Mouse (Mus musculus) spleen, embryonic (tissue): ENCODE results near the gene Ifnar2.
"Not testable (repeated sequence)": the region's sequence is repeated elsewhere in the genome, so short reads cannot be mapped to it uniquely, and the experiment has no call there.

Source experiments
- CTCF ChIA-PET: fragments of 350-600 bp; sonication (Branson Sonifier 250); formaldehyde crosslinking; loops from one replicate; lab custom pipeline; 2022; lab: Charles Lee

Gene Ifnar2

DNA sequence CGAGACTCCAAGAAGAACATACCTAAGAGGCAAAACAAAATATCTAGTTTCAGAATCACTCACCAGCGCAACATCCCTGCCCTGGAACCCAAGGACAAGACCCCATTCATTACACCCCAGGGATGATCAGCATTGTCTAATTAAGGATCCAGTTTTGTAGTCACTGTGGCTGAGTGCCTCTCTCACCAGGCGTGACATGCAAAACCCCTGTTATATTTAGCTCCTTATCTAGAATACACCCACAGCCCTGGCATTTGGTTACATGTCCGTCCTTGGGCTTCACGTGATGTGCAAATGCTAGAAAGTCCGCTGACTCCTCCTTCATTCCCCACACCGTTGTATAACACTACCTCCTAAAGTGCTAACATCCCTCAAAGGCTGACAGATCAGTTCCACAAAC is 44.4 kb downstream of the Ifnar2 start:
- CTCF ChIA-PET: no interaction called here

DNA sequence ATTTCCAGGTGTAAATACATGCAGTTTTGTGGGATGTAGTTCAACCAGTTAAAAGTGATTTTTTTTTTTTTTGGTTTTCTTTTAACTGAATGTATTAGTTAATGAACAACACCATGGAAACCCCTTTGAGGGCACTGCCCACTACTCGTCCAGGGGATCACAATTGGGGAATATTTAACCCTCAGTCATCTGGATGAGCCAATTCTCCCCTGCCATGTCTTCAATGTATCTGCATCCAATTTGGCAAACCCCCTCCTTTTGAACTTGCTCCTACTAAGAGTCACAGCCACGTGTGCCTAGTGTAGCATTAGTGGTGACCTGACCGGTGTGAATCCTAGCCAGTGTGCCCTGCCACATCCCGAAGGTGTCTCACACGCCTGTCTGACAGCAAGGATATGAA is 45.9 kb downstream of the Ifnar2 start:
- CTCF ChIA-PET: no interaction called here

DNA sequence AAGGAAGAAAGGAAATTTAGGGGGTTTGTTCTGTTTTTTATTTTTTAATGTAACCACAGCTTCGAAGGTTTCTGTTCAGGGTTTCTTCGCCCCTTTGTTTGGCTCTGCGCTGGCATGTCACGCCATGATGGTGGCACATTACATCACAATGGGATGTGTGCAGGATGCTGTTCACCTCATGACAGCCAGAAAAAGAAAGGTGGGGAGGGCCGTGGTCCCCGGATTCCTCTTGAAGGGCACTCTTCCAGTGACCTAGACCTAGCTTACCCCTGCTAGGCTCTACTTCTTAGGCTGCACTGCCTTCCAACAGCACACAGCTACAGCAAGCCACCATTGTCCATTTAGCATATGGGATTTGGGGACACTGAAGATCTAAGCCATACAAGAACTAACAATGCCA is 53.2 kb downstream of the Ifnar2 start:
- CTCF ChIA-PET: no interaction called here

DNA sequence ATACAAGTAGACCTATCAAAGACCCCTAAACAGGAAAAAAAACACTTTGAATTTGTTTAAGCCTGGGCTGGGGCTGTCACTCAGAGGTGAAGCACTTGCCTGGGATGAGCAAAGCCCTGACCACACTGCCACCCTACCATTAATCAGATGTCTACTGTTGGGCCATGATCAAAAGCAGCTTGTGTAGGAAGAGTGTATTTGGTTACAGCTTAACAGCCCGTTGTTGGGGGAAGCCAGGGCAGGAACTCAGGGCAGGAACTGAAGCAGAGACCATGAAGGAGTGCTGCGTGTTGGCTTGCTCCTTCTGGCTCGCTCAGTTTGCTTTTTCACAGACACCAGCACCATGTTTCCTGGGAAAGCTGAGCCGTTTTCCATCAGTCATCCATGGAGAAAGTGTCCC is 54.0 kb downstream of the Ifnar2 start:
- CTCF ChIA-PET: no interaction called here

DNA sequence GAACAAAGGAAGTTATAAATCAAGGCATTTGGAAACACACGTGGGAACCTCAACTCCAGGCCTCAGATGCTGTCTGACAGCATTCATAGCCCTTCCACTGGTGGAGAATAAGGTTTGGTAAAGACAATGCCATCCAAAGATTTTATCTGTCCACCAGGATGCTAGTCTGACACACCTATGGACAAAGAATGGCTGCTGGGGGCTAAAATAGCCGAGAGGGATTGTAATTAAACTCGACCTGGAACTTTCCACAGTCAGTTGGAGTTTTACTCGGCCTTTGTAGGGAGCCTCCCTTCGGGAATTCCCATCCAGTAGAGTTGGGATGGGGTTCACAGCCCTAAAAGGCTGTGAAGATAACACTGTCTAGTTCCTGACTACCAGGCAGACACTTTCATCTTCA is 54.9 kb downstream of the Ifnar2 start:
- CTCF ChIA-PET: no interaction called here

DNA sequence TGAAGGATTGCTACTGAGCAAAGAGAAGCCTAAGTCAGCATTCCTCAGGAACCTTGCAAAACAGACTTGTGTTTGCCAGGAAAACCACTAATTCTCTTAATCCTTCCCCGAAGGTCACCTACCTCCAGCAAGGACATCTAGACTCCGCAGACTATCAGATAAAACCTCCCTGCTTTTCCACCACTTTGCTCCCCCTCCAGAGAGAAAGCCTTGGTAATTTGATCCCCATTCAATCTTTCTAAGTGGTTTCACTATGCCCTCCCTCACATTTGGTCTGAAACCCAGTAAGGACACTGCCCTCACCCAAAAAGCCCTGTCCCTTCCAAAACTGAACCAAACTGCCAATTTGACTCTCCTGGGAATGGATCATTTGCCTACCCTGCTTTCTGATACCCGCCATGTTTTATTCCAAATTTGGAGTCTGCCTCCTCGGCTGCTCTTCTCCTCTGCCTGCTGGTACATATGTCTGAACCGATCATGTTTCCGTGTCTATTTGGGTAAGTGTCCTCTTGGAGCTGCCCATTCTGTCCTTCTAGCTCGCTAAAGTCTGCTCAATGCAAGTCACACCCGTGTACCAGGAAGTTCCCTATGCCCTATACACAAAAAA is 55.8 kb downstream of the Ifnar2 start:
- CTCF ChIA-PET: no interaction called here

DNA sequence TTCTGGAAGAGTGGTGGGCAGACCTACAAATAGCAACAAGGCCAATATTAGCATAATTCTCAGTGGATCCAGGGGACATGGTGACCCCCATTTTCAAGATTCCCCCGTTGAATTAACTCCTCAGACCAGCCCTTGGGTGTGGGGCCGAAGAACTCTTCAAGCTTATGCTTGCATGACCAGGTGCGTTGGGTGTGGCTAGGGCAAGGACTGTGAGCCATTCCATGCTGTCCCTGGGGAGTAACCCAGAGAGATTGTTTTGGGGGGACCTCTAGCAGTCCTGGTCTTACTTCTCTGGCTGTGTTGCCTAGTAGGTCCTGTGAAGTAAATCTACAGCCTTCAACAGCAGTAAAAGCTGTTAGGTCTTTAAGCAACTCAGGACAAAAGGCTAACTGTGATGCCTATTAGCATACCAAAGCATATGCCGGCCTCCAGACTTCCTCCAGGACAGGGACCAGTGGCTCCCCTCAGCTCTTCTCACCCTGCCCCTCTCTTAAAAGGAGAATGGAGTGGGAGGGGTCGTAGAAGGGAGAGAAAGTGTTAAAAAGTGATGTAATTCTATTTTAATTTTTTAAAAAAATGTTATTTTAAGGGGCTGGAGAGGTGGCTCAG is 60.2 kb downstream of the Ifnar2 start:
- CTCF ChIA-PET: interaction anchor here (0.5 to 1.6 kb wide), 5 partner anchors 10 to 587 kb away, joined by 3 to 11 read pairs (median 3); no protein-coding TSS in a partner anchor

DNA sequence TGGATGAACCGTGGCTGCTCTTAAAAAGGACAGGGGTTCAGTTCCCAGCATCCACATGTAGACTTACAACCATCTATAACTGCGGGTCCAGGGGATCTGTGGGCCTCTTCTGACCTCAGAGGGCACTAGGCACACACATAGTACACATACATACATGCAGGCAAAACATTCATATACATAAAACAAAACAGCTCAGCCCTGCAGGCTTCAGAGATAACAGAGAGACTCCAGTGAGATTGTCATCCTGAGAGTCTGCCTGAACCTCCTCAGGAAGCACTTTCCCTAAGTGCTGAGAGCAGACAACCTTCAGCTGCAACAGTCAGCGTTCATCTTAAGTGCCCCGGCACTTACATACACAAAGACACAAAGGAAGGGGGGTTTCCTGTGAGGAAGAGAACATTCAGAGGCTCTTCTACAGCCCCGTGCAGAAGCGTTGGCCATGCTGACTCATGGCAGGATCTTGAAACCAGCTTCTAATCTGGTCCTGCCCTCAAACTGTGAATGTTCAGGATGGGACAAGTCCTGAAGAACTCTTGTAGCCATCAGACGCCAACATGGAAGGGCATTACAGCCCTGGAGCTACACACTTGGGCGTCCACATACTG is 60.8 kb downstream of the Ifnar2 start:
- CTCF ChIA-PET: interaction anchor here (0.6 kb wide), 1 partner anchor 586 kb away, joined by 3 read pairs; no protein-coding TSS in a partner anchor

DNA sequence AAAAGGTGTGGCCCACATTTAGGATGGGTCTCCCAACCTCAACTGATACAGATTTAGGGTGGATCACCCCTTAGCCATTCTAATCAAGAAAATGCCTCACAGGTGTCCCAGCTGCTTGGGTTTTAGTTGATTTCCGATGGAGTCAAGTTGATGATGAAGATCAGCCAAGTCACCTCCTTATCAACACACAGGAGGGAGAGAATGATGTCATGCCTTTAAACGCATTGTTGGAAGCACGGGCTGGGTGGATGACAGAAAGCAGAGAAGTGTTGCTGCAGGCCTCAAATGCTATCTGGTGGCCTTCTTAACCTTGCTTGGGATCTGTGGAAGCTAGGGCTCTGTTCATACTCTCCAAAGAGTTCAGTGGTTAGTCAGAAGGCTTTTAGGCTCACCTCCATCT is 61.5 kb downstream of the Ifnar2 start:
- CTCF ChIA-PET: no interaction called here

DNA sequence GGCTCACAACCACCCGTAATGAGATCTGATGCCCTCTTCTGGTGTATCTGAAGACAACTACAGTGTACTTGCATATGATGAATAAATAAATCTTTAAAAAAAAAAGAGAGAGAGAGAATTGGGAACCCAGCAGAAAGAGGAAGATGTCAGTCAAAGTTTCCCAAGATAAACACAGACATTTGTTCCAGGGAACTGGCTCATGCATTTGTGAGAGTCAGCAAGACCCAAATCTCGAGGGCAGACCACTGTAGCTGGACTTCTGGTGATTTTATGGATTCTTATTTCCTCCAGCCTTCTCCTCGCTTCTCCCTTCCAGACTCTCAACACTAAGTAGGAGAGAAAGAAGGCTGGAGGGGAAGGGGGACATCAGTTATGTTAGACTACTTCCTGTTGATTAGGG is 65.5 kb downstream of the Ifnar2 start:
- CTCF ChIA-PET: no interaction called here

DNA sequence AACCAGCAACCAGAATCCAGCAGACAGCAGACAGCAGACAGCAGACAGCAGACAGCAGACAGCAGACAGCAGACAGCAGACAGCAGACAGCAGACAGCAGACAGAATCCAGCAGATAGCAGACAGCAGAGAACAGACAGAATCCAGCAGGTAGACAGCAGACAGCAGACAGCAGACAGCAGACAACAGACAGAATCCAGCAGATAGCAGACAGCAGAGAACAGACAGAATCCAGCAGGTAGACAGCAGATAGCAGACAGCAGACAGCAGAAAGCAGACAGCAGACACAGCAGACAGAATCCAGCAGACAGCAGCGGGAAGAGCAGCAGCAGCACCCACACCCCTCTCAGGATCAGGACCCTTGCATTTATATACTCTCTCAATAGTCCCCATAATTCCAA is 66.0 kb downstream of the Ifnar2 start:
- CTCF ChIA-PET: not testable (repeated sequence)

DNA sequence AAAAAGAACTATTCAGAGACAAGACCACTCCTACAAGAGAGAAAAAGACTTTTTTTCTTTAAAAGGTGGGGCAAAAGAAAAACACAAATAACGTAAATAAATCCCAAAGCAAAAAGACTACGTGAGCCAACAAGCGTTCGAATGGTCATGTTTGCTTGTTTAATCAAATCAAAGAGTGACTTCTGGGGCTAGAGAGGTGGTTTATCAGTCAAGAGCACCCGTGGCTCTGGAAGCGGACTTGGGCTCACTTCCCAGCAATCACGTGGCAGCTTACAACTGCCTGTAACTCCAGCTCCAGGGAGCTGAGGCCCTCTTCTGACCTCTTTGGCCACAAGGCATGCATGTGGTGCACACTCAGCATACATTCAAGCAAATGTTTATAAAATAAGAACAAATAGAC is 68.8 kb downstream of the Ifnar2 start:
- CTCF ChIA-PET: interaction anchor here (0.7 kb wide), 1 partner anchor 10 kb away, joined by 9 read pairs; no protein-coding TSS in a partner anchor

DNA sequence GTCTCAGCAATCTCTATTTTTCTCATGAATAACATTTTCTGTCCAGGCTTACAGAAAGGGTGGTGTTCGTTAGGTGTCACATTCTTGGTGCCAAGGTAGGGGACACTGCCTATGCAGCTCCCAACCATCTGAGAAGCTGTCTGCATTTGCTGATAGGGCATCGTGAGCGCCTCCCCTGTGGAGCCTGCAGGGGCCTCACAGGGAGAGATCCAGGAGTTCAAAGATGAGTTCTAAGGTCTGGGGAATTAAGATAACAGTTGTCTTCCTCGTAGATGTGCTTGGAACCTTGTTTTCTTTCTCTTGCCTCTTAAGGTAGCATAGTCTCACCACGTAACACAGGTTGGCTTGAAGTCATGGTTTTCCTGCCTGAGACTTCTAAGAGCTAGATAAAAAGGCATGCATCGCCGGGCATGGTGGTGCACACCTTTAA is 69.2 kb downstream of the Ifnar2 start:
- CTCF ChIA-PET: interaction anchor here (0.7 kb wide), 3 partner anchors 10 to 17 kb away, joined by 6 to 11 read pairs (median 9); no protein-coding TSS in a partner anchor

DNA sequence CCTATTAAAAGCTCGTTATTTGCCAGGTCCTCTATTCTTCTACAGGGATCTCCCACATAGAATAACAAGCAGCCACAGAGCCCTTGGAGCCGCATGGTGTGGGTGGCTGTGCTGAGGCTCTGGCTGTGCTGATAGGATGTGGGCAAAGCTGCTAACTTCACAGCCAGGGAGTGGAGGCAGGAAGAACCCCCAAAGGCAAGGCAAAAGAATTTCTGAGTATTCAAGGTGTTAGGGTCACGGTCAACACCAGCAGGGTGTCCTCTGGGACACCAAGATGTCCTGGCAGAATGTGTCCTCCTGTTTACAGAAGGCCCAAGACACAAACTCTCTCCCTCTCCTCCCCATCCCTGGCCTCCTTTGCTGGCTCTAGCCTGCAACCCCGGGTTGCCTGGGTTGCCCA is 69.9 kb downstream of the Ifnar2 start:
- CTCF ChIA-PET: interaction anchor here (0.6 to 0.7 kb wide), 4 partner anchors 10 to 191 kb away, joined by 3 to 11 read pairs (median 5); no protein-coding TSS in a partner anchor

DNA sequence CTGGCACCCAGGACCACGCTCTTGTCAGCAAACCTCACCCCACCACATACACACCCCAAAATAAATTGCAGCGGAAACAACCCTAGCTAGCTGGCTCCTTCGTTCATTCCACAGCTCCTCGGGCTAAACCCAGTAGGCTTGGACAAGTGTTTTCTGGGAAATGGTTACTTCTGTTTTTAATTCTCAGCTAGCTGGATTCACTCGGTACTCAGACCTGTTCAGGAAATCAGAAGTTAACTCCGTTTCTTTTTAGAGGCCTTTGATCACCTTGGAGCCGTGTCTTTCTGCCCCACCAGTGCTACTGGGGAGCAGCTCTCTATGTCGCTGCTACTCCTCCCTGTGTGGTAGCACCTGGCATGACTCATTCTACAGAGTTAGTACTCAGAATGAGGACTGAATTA is 70.6 kb downstream of the Ifnar2 start:
- CTCF ChIA-PET: interaction anchor here (0.6 to 0.7 kb wide), 2 partner anchors 79 to 190 kb away, joined by 3 to 4 read pairs; no protein-coding TSS in a partner anchor

DNA sequence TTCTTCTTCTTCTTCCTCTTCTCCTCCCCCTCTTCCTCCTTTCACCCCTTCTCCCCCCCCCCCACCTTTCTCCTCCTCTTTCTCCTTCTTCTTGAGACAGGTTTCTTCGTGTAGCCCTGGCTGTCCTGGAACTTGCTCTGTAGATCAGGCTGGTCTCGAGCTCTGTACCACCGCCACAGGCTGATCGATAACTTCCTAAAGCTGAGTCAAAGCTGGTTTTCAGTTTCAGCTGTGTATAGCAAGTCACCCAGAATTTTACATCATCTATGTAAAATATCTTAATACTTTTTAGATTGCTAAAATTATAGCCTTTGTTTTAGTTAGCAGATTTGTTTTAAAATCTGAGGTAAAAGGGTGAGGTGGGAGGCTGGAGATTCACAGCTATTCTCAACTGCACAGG is 72.3 kb downstream of the Ifnar2 start:
- CTCF ChIA-PET: interaction anchor here (1.1 kb wide), 1 partner anchor 15 kb away, joined by 3 read pairs; no protein-coding TSS in a partner anchor

DNA sequence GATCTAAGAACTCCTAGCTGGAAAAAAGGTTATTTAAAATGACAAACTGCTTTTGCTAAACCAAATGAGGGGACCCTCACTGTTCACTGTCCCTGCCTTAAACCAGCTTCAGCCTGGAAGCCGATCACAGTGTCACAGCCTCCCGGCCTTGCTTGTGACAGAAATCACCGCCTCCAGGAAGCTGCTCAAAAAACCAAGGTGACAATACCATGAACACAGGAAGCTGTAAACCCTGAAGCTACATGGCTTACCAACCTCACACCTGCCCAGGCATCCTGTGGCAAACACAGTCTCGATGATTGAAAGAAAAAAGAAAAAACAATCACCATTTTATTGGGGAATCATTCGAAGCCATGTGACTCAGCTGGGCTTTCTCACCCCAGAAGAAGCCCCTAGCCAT is 73.0 kb downstream of the Ifnar2 start:
- CTCF ChIA-PET: interaction anchor here (0.6 to 1.1 kb wide), 2 partner anchors 14 to 433 kb away, joined by 3 read pairs; no protein-coding TSS in a partner anchor

DNA sequence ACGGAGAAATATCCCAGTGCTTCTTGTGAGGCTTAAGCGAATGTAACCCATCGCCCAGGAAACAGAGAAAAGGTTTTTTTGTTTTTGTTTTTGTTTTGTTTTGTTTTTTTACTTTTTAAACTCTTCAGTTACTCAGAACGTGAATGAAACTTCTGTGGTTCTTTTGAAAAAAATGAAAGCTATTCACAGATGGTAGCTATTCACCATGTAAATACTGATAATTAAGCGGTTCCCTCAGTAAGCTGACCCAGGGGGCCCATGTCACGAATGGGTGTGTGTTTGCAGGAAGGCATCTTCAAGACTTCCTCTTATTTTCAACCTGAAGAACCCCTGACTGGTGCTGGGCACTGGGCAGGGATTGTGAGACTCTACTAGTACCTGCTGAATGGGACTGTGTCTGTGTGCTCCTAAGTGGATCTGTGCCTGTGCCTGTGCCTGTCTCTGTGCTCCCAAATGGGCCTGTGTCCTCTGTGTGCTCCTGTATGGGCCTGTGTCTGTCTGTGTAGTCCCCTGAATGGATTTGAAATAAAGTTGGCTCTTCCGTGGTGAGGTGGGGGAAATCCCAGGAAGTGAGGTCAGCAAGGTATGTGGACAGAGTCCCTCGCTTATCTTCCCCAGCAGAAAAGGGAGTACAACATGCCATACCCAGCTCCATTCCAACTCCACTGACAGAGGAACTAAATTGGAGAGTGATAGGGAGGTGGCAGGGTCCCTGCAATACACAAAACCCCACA is 74.4 kb downstream of the Ifnar2 start:
- CTCF ChIA-PET: interaction anchor here (0.7 to 1.0 kb wide), 3 partner anchors 9 to 1140 kb away, joined by 3 to 4 read pairs (median 3); no protein-coding TSS in a partner anchor

DNA sequence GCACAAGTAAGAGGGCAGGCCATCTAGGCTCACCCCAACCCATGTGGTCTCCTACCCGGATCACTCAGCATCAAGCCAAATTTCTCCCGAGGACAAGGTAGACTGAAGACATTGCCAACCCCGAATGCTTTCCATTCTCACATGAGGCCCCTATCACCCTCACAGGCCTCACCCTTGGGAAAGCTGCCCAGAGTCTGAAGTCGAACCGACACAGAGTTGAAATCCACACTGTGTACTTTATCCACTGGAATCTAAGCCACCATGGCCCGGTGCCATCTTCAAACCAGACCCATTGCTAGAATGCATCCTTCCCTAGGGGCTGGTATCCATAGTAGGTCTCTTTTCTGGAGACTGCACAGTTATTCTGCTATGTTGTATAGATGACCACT is 74.9 kb downstream of the Ifnar2 start:
- CTCF ChIA-PET: interaction anchor here (0.9 to 1.0 kb wide), 2 partner anchors 9 to 17 kb away, joined by 3 read pairs; no protein-coding TSS in a partner anchor

DNA sequence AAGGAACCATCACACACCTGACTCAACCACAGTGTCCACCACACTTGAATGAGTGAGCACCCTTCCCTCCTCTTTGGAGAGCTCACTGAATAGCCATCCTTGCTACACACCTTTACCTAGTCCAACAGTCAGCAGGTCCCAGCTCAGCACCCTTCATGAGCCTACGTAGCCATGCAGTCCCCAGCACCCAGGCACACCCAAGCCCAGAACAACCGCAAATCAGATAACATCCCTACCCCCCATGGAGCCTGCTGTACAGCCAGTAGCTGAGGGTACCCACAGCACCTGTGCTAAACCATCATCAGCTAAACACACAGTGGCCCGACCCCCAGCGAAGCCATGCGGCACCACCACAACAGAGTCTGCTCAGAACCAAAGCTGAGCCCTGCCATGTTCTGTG is 75.5 kb downstream of the Ifnar2 start:
- CTCF ChIA-PET: no interaction called here

DNA sequence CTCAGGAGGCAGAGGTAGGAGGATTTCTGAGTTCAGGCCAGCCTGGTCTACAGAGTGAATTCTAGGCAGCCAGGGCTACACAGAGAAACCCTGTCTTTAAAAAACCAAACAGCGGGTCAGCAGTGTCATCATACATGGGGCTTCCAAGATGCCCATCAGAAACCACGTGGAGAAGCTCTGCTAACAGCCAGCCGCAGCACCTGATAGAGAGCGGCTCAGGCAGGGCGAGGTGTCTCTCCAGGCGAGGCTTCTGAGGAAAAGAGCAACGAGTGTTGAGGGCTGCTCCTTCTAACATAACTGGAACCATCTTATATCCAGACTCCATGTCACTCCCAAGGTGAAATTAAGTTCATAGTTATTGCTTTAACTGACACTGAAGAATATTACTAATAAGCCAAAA is 76.3 kb downstream of the Ifnar2 start:
- CTCF ChIA-PET: no interaction called here
